Mouse (Mus musculus): ENCODE results near the gene Ccdc80.

Gene Ccdc80

GRCm38 (mm10) chr16:45118760-45119159 is 25.6 kb downstream of the Ccdc80 start:
- DNase-seq = no peak

- DNase-seq = peak; percentile 67
Observed at GRCm38 (mm10) chr16:45120844-45121425, 27.7 kb downstream of the Ccdc80 start.

- peak; percentile 9 for DNase-seq
Observed at GRCm38 (mm10) chr16:45122571-45122970, 29.4 kb downstream of the Ccdc80 start.

- DNase-seq = no peak
Observed at GRCm38 (mm10) chr16:45124230-45125203, 31.3 kb downstream of the Ccdc80 start.

GRCm38 (mm10) chr16:45127936-45128710 is 34.9 kb downstream of the Ccdc80 start:
- no peak for DNase-seq

- DNase-seq = no peak
Observed at GRCm38 (mm10) chr16:45141711-45142110, 48.5 kb downstream of the Ccdc80 start.

GRCm38 (mm10) chr16:45142565-45142964 is 49.4 kb downstream of the Ccdc80 start:
- no peak for DNase-seq

GRCm38 (mm10) chr16:45145119-45145518 is 51.9 kb downstream of the Ccdc80 start:
- no peak for DNase-seq

GRCm38 (mm10) chr16:45148488-45149082 is 55.4 kb downstream of the Ccdc80 start:
- DNase-seq = no peak

- DNase-seq = no peak
Observed at GRCm38 (mm10) chr16:45154741-45155250, 61.6 kb downstream of the Ccdc80 start.

GRCm38 (mm10) chr16:45158136-45158521 is 64.9 kb downstream of the Ccdc80 start:
- DNase-seq = peak; percentile 89

GRCm38 (mm10) chr16:45158522-45159388 is 65.6 kb downstream of the Ccdc80 start, which contains the start of the genes Slc35a5 and Atg3:
Gene Slc35a5 (minus strand): TSS chr16:45158706.
Gene Atg3 (plus strand): TSS chr16:45158785.
- peak; percentile 96 for DNase-seq

- DNase-seq = no peak
Observed at GRCm38 (mm10) chr16:45159389-45159716, 66.2 kb downstream of the Ccdc80 start.
